Mouse (Mus musculus) stomach, embryonic 16.5 days (tissue): ENCODE results near the gene Pip5kl1. TPM values are rescaled to one million over a fixed set of nuclear protein-coding genes. Genes with fewer than 3 reads are reported as not detected.

Experiments used
- ATAC-seq: fragments of 200-750 bp; cut with Nextera tagmentation; 2 replicates; pipeline ENCODE4 v1.8.0; 2017; ENCODE audit warnings: moderate number of reproducible peaks, moderate TSS enrichment; ENCODE audit not compliant: insufficient read depth, low FRiP score
- H3K27ac ChIP-seq: fragments of 300-500 bp; sonication (generic); 2 replicates; pipeline ENCODE4 v1.5.1; 2014; ENCODE audit warnings: low read length
- H3K27me3 ChIP-seq: fragments of 300-500 bp; sonication (generic); 2 replicates; pipeline ENCODE4 v1.6.1; 2014; ENCODE audit warnings: low read length, control low read depth, mixed read lengths; ENCODE audit not compliant: control insufficient read depth, insufficient read depth
- H3K36me3 ChIP-seq: fragments of 300-500 bp; sonication (generic); 2 replicates; pipeline ENCODE4 v1.6.1; 2014; ENCODE audit warnings: low read length; ENCODE audit not compliant: control insufficient read depth, insufficient read depth
- H3K4me1 ChIP-seq: fragments of 300-500 bp; sonication (generic); 2 replicates; pipeline ENCODE4 v1.6.1; 2014; ENCODE audit warnings: low read length, control low read depth, mixed read lengths; ENCODE audit not compliant: control insufficient read depth, insufficient read depth
- H3K4me2 ChIP-seq: fragments of 300-500 bp; sonication (generic); 2 replicates; pipeline ENCODE4 v1.6.1; 2014; ENCODE audit warnings: low read depth, low read length, mixed read lengths
- H3K4me3 ChIP-seq: fragments of 300-500 bp; sonication (generic); replicated peaks from 2 replicates; pipeline ENCODE4 v1.5.1; 2014; ENCODE audit warnings: mild to moderate bottlenecking, low read length
- H3K9ac ChIP-seq: fragments of 300-500 bp; sonication (generic); 2 replicates; pipeline ENCODE4 v1.6.1; 2014; ENCODE audit warnings: low read length
- H3K9me3 ChIP-seq: fragments of 300-500 bp; sonication (generic); replicated peaks from 2 replicates; pipeline ENCODE4 v1.6.1; 2016; ENCODE audit warnings: low read length, control low read depth; ENCODE audit not compliant: control insufficient read depth
- WGBS: fragments of 180-500 bp; shearing (Covaris S2); extraction: QIAGEN DNeasy Blood & Tissue Kit; methylation state at CpG from one replicate; pipeline ENCODE4 v1.1.7; 2014; 5-methylcytosine and 5-hydroxymethylcytosine counted together
- polyA plus RNA-seq: library from polyadenylated mRNA; unstranded; fragments of >200 nt; fragmentation: Nextera tagmentation; extraction: Ambion mirVana; gene quantifications from 2 replicates; pipeline ENCODE4 v1.2.1, GENCODE M21; 2015

The Pip5kl1 gene
- polyA plus RNA-seq, 1 experiment from 2014 or later: 0.56 TPM

DNA sequence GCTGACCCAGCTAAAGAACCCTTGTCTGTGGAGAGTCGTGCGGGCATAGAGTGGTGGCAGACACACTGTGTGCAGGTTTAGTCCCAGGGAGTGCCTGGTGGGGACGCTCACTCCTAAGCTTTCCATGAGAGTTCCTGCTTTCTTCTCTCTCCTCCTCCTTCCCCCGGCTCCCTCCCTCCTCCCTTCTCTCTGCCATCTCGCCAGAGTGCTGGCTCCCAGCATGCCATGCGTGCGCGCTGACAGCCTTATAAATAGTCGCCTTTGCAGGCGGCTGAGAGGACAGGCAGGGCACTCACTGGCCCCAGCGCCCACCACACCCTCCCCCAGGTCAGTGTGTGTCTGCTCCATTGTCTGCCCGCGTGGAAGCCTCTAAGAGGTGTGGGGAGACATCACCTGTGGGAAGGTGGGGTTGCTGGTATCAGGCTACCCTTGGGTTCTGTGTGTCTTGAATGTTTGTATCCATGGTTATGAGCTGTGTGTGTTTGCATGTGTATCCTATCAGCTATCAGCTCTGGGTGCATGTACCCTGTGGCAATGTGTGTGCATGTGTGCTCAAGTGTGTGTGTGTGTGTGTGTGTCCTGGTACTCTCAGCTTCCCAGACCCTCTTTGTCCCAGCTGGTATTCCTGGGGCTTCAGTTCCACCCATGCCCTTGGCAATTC, 50.7 kb downstream of the Pip5kl1 start:
- peak; percentile 19; the same call in 1 of the 2 replicates for ATAC-seq

DNA sequence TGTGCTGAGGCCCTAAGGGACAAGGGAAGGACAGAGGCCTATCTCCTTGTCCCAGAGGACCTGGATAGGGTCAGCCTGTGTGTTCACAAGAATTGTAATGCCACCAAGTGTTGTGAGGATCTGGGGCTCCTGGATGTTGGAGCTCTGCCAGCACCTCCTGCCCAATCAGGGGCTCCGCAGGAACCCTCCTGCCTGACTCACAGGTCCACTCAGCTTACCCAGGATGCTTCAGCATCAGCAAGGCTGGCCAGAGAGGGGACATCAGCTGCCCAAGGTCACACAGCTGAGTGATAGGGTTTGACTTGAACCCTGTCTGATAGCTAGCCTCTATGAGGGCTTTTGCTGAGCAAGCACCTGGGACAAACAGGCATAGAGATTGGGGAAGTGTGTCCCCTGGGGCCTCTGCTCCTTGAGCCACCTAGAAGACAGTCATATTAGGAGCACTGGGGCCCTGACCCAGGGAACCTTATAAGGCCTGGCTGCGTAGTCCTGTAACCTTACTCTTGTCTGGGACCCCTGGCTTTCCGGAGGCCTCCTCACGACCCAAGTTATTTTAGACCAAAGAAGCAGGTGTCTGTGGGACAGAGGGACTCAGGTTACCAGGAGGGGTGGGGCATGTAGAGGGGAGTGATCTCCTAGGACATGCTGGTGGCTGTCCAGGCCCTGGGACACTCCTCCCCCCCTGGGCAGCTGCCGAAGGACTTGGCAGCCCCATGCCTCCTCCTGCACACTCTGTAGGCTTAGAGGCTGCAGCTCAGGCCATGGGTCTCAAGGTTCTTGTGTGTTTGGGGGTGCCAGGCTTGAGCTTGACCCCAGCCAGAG, 51.5 kb downstream of the Pip5kl1 start:
- H3K4me3 ChIP-seq: peak overlapping the region; percentile 33
- no peaks in the 10 kb centered on the region for H3K9me3 ChIP-seq
- peak overlapping the region; percentile 73 for H3K9ac ChIP-seq
- H3K4me2 ChIP-seq: peak overlapping the region; percentile 56
- no peaks in the 10 kb centered on the region for H3K36me3 ChIP-seq
- no peaks in the 10 kb centered on the region for H3K27me3 ChIP-seq
- WGBS: 44% methylated on average over 5 of the region's 5 CpGs
- ATAC-seq: no peak
- peak overlapping the region; percentile 74 for H3K27ac ChIP-seq
- H3K4me1 ChIP-seq: peaks cover 54% of the 10 kb centered on the region

More for the DNA sequence above, 50.7 kb downstream of the Pip5kl1 start:
- WGBS: 4% methylated on average over 13 of the region's 13 CpGs
- no peaks in the 10 kb centered on the region for H3K36me3 ChIP-seq
- H3K27me3 ChIP-seq: no peaks in the 10 kb centered on the region
- H3K27ac ChIP-seq: peak overlapping the region; percentile 74
- H3K4me1 ChIP-seq: peaks cover 62% of the 10 kb centered on the region
- peak overlapping the region; percentile 73 for H3K9ac ChIP-seq
- no peaks in the 10 kb centered on the region for H3K9me3 ChIP-seq
- H3K4me2 ChIP-seq: peak overlapping the region; percentile 56
- peak overlapping the region; percentile 33 for H3K4me3 ChIP-seq

DNA sequence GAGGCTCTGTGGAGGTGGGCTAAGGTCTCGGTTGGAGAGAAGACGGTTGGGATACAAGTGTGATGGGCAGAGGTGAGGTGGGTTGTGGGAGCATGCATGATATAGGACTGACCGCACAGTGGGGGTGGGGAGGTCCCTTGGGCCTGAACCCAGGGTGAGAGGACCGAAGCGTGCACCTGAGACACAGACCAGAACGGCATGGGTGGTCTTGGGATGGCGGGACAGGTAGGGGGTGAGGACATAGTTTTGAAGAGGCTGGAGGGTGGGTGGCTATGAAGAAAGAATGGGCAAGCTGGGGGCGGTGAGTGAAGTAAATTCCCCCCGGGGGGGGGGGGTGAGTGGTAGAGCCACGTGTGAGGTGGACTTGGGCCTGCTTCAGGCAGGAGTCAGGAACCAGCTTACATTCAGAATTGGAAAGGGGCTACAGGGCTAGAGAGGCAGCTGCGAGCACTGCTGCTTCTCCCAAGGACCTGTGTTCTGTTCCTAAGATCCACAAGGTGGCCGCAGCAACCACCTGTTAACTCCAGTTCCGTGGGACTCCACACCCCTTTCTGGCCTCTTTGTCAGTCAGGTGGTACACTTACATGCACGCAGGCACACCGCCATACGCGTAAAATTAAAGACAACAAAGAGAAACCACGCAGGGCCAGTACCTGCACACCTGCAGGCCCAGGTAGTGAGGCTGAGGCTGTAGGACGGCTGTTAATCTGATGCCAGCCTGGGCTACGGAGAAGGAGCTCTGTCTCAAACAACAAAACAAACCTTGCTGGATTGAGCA, 52.9 kb downstream of the Pip5kl1 start:
- peaks cover 46% of the 10 kb centered on the region for H3K4me1 ChIP-seq
- peak overlapping the region; percentile 21; the same call in 1 of the 2 replicates for H3K9ac ChIP-seq
- H3K9me3 ChIP-seq: no peaks in the 10 kb centered on the region
- no peak overlapping the region for H3K4me2 ChIP-seq
- H3K4me3 ChIP-seq: no peak overlapping the region
- no peak for ATAC-seq
- H3K27me3 ChIP-seq: no peaks in the 10 kb centered on the region
- H3K36me3 ChIP-seq: no peaks in the 10 kb centered on the region
- H3K27ac ChIP-seq: 0 out of 2 replicates have a peak overlapping the region, but pooled peaks have one; percentile 39
- WGBS: 59% methylated on average over 20 of the region's 20 CpGs

DNA sequence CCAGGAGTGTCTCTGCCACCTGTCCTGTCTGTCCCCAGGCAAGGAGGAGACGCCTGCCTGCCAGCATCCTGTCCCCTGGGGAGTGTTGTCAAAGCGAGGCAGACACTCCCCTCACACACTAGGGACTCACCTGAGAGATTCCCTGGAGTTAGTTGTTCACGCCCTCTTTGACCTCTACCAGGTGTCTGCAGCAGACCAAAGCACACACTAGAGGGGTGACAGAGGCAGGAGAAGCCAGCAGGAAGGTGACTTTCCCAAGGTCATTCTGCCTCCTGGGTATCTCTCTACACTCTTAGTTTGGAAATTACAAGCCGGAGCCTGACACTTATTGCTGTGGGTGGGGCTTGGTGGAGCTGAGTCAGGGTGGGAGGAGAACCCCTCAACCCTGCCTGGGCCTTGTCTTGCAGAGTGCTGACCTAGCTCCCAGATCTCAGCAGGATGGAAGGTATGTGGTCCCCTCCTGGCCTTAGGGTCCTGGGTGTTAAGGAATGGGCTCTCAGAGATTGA, 53.5 kb downstream of the Pip5kl1 start:
- Histone ChIP-seq H3K9ac (peak overlapping the region; percentile 58; the same call in 1 of the 2 replicates), H3K27me3 (no peaks in the 10 kb centered on the region), H3K9me3 (no peaks in the 10 kb centered on the region), H3K4me3 (no peak overlapping the region), H3K36me3 (no peaks in the 10 kb centered on the region), H3K4me1 (peaks cover 46% of the 10 kb centered on the region), H3K4me2 (peak overlapping the region; percentile 31; the same call in 1 of the 2 replicates), H3K27ac (peak overlapping the region; percentile 39)
- ATAC-seq: no peak
- 65% methylated on average over 4 of the region's 4 CpGs for WGBS

DNA sequence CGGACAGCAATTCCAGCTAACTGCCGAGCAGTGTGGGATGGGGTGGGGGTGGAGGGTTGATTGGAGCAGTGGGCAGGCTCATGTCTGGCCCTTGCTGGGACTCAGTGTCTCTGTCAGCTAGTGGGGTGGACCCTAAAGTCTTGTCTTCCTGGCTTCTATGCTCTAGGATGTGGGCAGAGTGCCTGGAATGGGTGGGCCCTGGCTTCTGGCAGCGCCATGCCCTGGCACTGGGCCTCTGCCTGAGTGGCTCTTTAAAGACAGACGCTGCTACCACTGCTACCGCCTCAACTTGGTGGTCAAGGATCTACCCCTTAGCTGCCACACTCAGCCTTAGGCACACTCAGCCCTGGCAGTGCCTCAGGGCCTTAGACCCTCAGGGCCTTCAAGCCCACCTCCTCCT, 54.1 kb downstream of the Pip5kl1 start:
- peak; percentile 14; the same call in 1 of the 2 replicates for ATAC-seq
- H3K27me3 ChIP-seq: no peaks in the 10 kb centered on the region
- 47% methylated on average over 5 of the region's 5 CpGs for WGBS
- H3K27ac ChIP-seq: peak overlapping the region; percentile 39
- H3K36me3 ChIP-seq: no peaks in the 10 kb centered on the region
- no peak overlapping the region for H3K4me3 ChIP-seq
- H3K9me3 ChIP-seq: no peaks in the 10 kb centered on the region
- peak overlapping the region; percentile 31; the same call in 1 of the 2 replicates for H3K4me2 ChIP-seq
- H3K9ac ChIP-seq: peak overlapping the region; percentile 58
- H3K4me1 ChIP-seq: peaks cover 48% of the 10 kb centered on the region

DNA sequence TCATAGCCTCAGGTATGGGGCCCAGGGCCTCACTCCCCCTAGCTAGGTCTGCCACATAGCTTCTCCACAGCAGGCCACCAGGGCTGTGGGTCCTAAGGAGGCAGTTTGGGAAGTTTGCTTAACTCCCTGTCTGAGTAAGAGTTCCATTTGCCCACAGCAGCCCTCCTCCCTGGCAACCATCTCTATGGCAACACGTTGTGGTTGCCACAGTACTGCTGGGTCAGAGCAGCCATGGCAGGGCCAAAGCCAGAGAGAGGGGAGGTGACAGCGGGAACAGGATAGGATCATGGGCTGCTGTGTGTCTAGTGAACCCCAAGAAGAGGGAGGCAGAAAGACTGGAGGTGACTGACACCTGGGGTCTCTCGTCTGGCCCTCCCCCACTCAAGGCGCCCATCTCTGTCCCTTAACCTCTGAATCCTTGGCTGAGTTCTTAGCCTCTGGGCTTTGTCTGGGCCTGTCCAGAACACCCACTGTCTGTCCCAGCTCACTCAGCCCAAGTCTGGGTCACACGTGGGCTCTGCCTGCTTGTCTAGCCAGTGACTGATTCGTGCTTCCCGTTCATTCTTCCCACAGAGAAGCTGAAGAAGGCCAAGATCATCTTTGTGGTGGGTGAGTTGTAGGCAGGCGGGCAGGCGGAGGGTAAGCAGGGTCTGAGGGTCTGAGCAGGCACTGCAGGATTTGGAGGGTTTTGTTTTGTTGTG, 54.8 kb downstream of the Pip5kl1 start:
- no peaks in the 10 kb centered on the region for H3K9me3 ChIP-seq
- H3K4me1 ChIP-seq: peaks cover 50% of the 10 kb centered on the region
- 0 out of 2 replicates have a peak overlapping the region, but pooled peaks have one; percentile 39 for H3K27ac ChIP-seq
- no peaks in the 10 kb centered on the region for H3K27me3 ChIP-seq
- H3K4me2 ChIP-seq: 0 out of 2 replicates have a peak overlapping the region, but pooled peaks have one; percentile 31
- peak overlapping the region; percentile 58; the same call in 1 of the 2 replicates for H3K9ac ChIP-seq
- 50% methylated on average over 9 of the region's 9 CpGs for whole genome bisulfite sequencing
- H3K36me3 ChIP-seq: no peaks in the 10 kb centered on the region
- no peak overlapping the region for H3K4me3 ChIP-seq
- peak; percentile 15; the same call in 1 of the 2 replicates for ATAC-seq

DNA sequence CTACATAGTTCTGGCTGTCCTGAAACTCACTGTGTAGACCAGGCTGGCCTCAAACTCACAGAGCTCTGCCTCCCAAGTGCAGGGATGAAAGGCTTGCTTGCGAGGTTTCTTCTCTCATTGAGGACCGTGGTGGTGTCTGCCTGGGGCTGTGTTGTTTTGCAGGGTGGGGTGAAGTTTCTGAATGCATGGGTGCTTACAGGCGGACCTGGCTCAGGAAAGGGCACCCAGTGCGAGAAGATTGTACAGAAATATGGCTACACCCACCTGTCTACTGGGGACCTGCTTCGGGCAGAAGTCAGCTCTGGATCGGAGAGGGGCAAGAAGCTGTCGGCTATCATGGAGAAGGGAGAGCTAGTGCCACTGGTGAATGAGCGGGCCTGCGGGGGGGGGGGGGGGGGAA, 55.4 kb downstream of the Pip5kl1 start:
- no peak overlapping the region for H3K4me3 ChIP-seq
- WGBS: 78% methylated on average over 8 of the region's 9 CpGs
- no peak overlapping the region for H3K4me2 ChIP-seq
- no peak for ATAC-seq
- no peaks in the 10 kb centered on the region for H3K9me3 ChIP-seq
- H3K9ac ChIP-seq: no peak overlapping the region
- no peak overlapping the region for H3K27ac ChIP-seq
- H3K4me1 ChIP-seq: peaks cover 44% of the 10 kb centered on the region
- no peaks in the 10 kb centered on the region for H3K27me3 ChIP-seq
- no peaks in the 10 kb centered on the region for H3K36me3 ChIP-seq

DNA sequence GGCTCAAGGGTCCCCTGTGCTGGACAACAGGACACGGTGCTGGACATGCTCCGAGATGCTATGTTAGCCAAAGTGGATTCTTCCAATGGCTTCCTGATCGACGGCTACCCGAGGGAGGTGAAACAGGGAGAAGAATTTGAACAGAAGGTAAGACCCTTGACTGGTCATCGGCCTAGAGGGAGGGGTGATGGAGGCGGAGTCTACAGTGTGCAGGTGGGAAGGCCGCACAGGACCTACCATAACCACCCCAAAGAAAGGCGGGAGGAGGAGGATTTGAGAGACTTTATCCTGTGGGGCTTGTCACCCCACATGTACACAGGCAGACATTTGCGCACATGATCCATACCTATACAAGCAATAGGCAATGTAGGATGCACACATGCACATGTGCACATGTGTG, 56.4 kb downstream of the Pip5kl1 start:
- H3K4me2 ChIP-seq: no peak overlapping the region
- no peaks in the 10 kb centered on the region for H3K27me3 ChIP-seq
- no peak overlapping the region for H3K9ac ChIP-seq
- H3K4me1 ChIP-seq: peaks cover 34% of the 10 kb centered on the region
- no peak overlapping the region for H3K27ac ChIP-seq
- no peaks in the 10 kb centered on the region for H3K9me3 ChIP-seq
- H3K36me3 ChIP-seq: no peaks in the 10 kb centered on the region
- no peak overlapping the region for H3K4me3 ChIP-seq
- WGBS: 84% methylated on average over 10 of the region's 10 CpGs
- ATAC-seq: no peak
